Mouse (Mus musculus): Measurements from ENCODE around the gene Cldn24. TPM values are rescaled to one million over a fixed set of nuclear protein-coding genes. Genes with fewer than 3 reads are reported as not detected.
"Not testable (repeated sequence)": the region's sequence is repeated elsewhere in the genome, so short reads cannot be mapped to it uniquely, and the experiment has no call there.

The Cldn24 gene
- total RNA-seq (2021): not detected
- long read RNA-seq: 0 reads

- DNase-seq (ENCODE audit: low spot score in 2 of 2): no peak
Measured at GRCm38 (mm10) chr8:47821843-47822242, at the start of gene Cldn24. Cldn24 (plus strand) TSS chr8:47822143.

GRCm38 (mm10) chr8:47772986-47773385 lies 49.0 kb upstream of the Cldn24 start:
- DNase-seq (ENCODE audit: low spot score in 2 of 2): no peak

- no peak for DNase-seq (ENCODE audit: low spot score in 2 of 2)
Measured at GRCm38 (mm10) chr8:47777415-47777814, 44.5 kb upstream of the Cldn24 start.

- no peak for DNase-seq (ENCODE audit: low spot score in 2 of 2)
Measured at GRCm38 (mm10) chr8:47779589-47779988, 42.4 kb upstream of the Cldn24 start.

- DNase-seq (ENCODE audit: low spot score in 2 of 2): no peak
Measured at GRCm38 (mm10) chr8:47781881-47782280, 40.1 kb upstream of the Cldn24 start.

- DNase-seq (ENCODE audit: low spot score in 2 of 2): no peak
Measured at GRCm38 (mm10) chr8:47783544-47783943, 38.4 kb upstream of the Cldn24 start.

- DNase-seq (ENCODE audit: low spot score in 2 of 2): peak in 1 of 2 experiments; percentile 34
Measured at GRCm38 (mm10) chr8:47783944-47784343, 38.0 kb upstream of the Cldn24 start.

- no peak for DNase-seq (ENCODE audit: low spot score in 2 of 2)
Measured at GRCm38 (mm10) chr8:47784436-47784835, 37.5 kb upstream of the Cldn24 start.

- no peak for DNase-seq (ENCODE audit: low spot score in 2 of 2)
Measured at GRCm38 (mm10) chr8:47786323-47786722, 35.6 kb upstream of the Cldn24 start.

- no peak for DNase-seq (ENCODE audit: low spot score in 2 of 2)
Measured at GRCm38 (mm10) chr8:47787705-47788104, 34.2 kb upstream of the Cldn24 start.

- no peak for DNase-seq (ENCODE audit: low spot score in 2 of 2)
Measured at GRCm38 (mm10) chr8:47791986-47792385, 30.0 kb upstream of the Cldn24 start.

GRCm38 (mm10) chr8:47799438-47799837 lies 22.5 kb upstream of the Cldn24 start:
- DNase-seq (ENCODE audit: low spot score in 2 of 2): no peak

- no peak for DNase-seq (ENCODE audit: low spot score in 2 of 2)
Measured at GRCm38 (mm10) chr8:47802349-47802748, 19.6 kb upstream of the Cldn24 start.

GRCm38 (mm10) chr8:47804262-47804661 lies 17.7 kb upstream of the Cldn24 start:
- no peak for DNase-seq (ENCODE audit: low spot score in 2 of 2)

GRCm38 (mm10) chr8:47809970-47810665 lies 11.8 kb upstream of the Cldn24 start:
- no peak for DNase-seq (ENCODE audit: low spot score in 2 of 2)

- DNase-seq (ENCODE audit: low spot score in 2 of 2): no peak
Measured at GRCm38 (mm10) chr8:47810666-47811015, 11.3 kb upstream of the Cldn24 start.

GRCm38 (mm10) chr8:47811221-47811620 lies 10.7 kb upstream of the Cldn24 start:
- no peak for DNase-seq (ENCODE audit: low spot score in 2 of 2)

- no peak for DNase-seq (ENCODE audit: low spot score in 2 of 2)
Measured at GRCm38 (mm10) chr8:47819034-47819433, 2.9 kb upstream of the Cldn24 start.

GRCm38 (mm10) chr8:47820914-47821772 lies 800 bp upstream of the Cldn24 start:
- no peak for DNase-seq (ENCODE audit: low spot score in 2 of 2)

GRCm38 (mm10) chr8:47822541-47822940 lies 598 bp downstream of the Cldn24 start:
- DNase-seq (ENCODE audit: low spot score in 2 of 2): not testable (repeated sequence)

- DNase-seq (ENCODE audit: low spot score in 2 of 2): no peak
Measured at GRCm38 (mm10) chr8:47823777-47824176, 1.8 kb downstream of the Cldn24 start.

- DNase-seq (ENCODE audit: low spot score in 2 of 2): no peak
Measured at GRCm38 (mm10) chr8:47824182-47824581, 2.2 kb downstream of the Cldn24 start, which contains the start of gene Cldn22. Cldn22 (plus strand) TSS chr8:47824482.
